Mouse (Mus musculus): ENCODE data around the gene Cnnm2. TPM values are rescaled to one million over a fixed set of nuclear protein-coding genes. Genes with fewer than 3 reads are reported as not detected.

The Cnnm2 gene
- polyA plus RNA-seq, 1 experiment from 2014 or later = 3.8 TPM

- H3K27ac ChIP-seq (ENCODE audit: low read length) = no peak overlapping the region
- no peaks in the 10 kb centered on the region for H3K36me3 ChIP-seq (ENCODE audit: control insufficient read depth, insufficient read depth)
- no peaks in the 10 kb centered on the region for H3K4me1 ChIP-seq (replicated peaks; ENCODE audit: control insufficient read depth, insufficient read depth, low read length)
- WGBS = 85% methylated on average over 7 of the region's 7 CpGs
- no peak overlapping the region for H3K4me3 ChIP-seq (replicated peaks; ENCODE audit: low read length)
- no peaks in the 10 kb centered on the region for H3K27me3 ChIP-seq (replicated peaks; ENCODE audit: control insufficient read depth, insufficient read depth, low read length)
- no peaks in the 10 kb centered on the region for H3K9me3 ChIP-seq (ENCODE audit: control insufficient read depth, low read length)
- H3K4me2 ChIP-seq (ENCODE audit: low read length) = no peak overlapping the region
- ATAC-seq = no peak
- no peak overlapping the region for H3K9ac ChIP-seq (replicated peaks; ENCODE audit: low read depth, low read length)
These were observed 84.7 kb downstream of the Cnnm2 start for GRCm38 (mm10) chr19:46846056-46846455.

DNA sequence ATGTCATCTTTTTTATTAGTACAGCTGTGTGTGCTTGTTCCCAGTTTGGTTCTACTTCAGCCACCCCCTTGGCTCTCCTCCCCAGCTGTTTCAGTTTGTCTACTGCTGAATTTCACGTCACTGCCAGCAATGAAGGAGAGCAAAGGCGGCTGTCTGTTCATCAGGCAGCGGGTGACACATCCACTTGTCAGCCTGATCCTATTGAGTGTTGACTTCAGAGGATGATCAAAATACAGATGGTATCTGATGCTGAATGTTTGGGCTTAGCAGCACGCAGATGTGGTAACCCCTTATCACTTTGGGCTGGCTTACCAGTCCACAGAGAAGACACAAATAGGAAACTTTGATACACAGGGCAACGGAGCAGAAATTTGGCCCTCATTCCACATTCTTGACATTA is 85.1 kb downstream of the Cnnm2 start:
- ATAC-seq = no peak
- 82% methylated on average over 5 of the region's 5 CpGs for WGBS
- H3K9ac ChIP-seq (replicated peaks; ENCODE audit: low read depth, low read length) = no peak overlapping the region
- no peaks in the 10 kb centered on the region for H3K36me3 ChIP-seq (ENCODE audit: control insufficient read depth, insufficient read depth)
- no peak overlapping the region for H3K4me3 ChIP-seq (replicated peaks; ENCODE audit: low read length)
- no peaks in the 10 kb centered on the region for H3K4me1 ChIP-seq (replicated peaks; ENCODE audit: control insufficient read depth, insufficient read depth, low read length)
- no peaks in the 10 kb centered on the region for H3K9me3 ChIP-seq (ENCODE audit: control insufficient read depth, low read length)
- no peak overlapping the region for H3K27ac ChIP-seq (ENCODE audit: low read length)
- H3K4me2 ChIP-seq (ENCODE audit: low read length) = no peak overlapping the region
- H3K27me3 ChIP-seq (replicated peaks; ENCODE audit: control insufficient read depth, insufficient read depth, low read length) = no peaks in the 10 kb centered on the region

GRCm38 (mm10) chr19:46848381-46849268 is 87.2 kb downstream of the Cnnm2 start:
- Histone ChIP-seq H3K4me3 (replicated peaks; ENCODE audit: low read length) (no peak overlapping the region), H3K9me3 (ENCODE audit: control insufficient read depth, low read length) (no peaks in the 10 kb centered on the region), H3K27ac (ENCODE audit: low read length) (no peak overlapping the region), H3K27me3 (replicated peaks; ENCODE audit: control insufficient read depth, insufficient read depth, low read length) (no peaks in the 10 kb centered on the region), H3K4me2 (ENCODE audit: low read length) (no peak overlapping the region), H3K9ac (replicated peaks; ENCODE audit: low read depth, low read length) (no peak overlapping the region), H3K36me3 (ENCODE audit: control insufficient read depth, insufficient read depth) (no peaks in the 10 kb centered on the region), H3K4me1 (replicated peaks; ENCODE audit: control insufficient read depth, insufficient read depth, low read length) (no peaks in the 10 kb centered on the region)
- no peak for ATAC-seq
- WGBS = 46% methylated on average over 14 of the region's 14 CpGs

- no peaks in the 10 kb centered on the region for H3K27me3 ChIP-seq (replicated peaks; ENCODE audit: control insufficient read depth, insufficient read depth, low read length)
- 83% methylated on average over 9 of the region's 9 CpGs for WGBS
- no peak overlapping the region for H3K9ac ChIP-seq (replicated peaks; ENCODE audit: low read depth, low read length)
- H3K4me3 ChIP-seq (replicated peaks; ENCODE audit: low read length) = no peak overlapping the region
- H3K27ac ChIP-seq (ENCODE audit: low read length) = no peak overlapping the region
- no peaks in the 10 kb centered on the region for H3K4me1 ChIP-seq (replicated peaks; ENCODE audit: control insufficient read depth, insufficient read depth, low read length)
- H3K9me3 ChIP-seq (ENCODE audit: control insufficient read depth, low read length) = no peaks in the 10 kb centered on the region
- H3K4me2 ChIP-seq (ENCODE audit: low read length) = no peak overlapping the region
- no peaks in the 10 kb centered on the region for H3K36me3 ChIP-seq (ENCODE audit: control insufficient read depth, insufficient read depth)
- no peak for ATAC-seq
These were observed 88.1 kb downstream of the Cnnm2 start for GRCm38 (mm10) chr19:46849443-46849997.

DNA sequence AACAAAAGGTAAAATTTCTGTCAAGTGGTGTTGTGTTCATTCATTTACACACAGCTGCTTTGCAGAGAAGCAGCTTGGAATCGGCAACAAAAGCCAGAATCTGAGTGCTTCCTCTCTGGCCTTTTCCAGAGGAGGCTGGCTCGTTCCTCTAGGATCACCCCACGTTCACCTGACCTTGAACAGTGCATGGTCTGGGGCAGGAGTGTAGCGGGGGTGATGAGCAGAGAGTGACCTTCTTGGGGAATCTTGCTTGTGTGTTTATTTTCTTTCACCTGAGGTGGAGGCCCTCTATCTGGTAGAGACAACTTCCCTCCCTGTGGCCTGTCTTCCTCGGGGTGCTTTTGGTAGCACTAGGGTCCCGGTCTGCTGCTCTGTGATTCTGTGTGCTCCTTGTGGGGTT is 94.8 kb downstream of the Cnnm2 start:
- peaks cover 9% of the 10 kb centered on the region; the same call in 1 of the 2 replicates for H3K4me1 ChIP-seq (replicated peaks; ENCODE audit: control insufficient read depth, insufficient read depth, low read length)
- no peaks in the 10 kb centered on the region for H3K9me3 ChIP-seq (ENCODE audit: control insufficient read depth, low read length)
- H3K4me3 ChIP-seq (replicated peaks; ENCODE audit: low read length) = no peak overlapping the region
- no peaks in the 10 kb centered on the region for H3K27me3 ChIP-seq (replicated peaks; ENCODE audit: control insufficient read depth, insufficient read depth, low read length)
- no peak overlapping the region for H3K4me2 ChIP-seq (ENCODE audit: low read length)
- peak overlapping the region; percentile 30; the same call in 1 of the 2 replicates for H3K27ac ChIP-seq (ENCODE audit: low read length)
- no peak overlapping the region for H3K9ac ChIP-seq (replicated peaks; ENCODE audit: low read depth, low read length)
- WGBS = 71% methylated on average over 6 of the region's 6 CpGs
- H3K36me3 ChIP-seq (ENCODE audit: control insufficient read depth, insufficient read depth) = no peaks in the 10 kb centered on the region
- ATAC-seq = no peak

DNA sequence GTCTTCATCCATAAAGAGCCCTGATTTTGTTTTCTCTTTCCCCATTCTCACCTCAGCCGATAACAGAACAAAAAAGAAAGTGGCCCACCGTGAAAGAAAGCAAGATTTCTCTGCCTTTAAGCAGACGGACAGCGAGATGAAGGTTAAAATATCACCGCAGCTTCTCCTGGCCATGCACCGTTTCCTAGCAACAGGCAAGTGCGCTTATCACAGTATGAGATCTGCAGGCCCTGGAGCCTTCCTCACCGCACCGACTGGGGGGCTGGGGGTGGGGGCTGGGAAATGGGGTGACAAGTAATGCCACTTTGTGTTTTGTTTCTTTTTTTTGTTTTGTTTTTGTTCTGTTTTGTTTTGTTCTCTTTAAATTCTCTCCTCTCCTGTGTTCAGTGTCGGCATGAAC is 95.4 kb downstream of the Cnnm2 start:
- no peak for ATAC-seq
- H3K9ac ChIP-seq (replicated peaks; ENCODE audit: low read depth, low read length) = no peak overlapping the region
- H3K27ac ChIP-seq (ENCODE audit: low read length) = no peak overlapping the region
- no peak overlapping the region for H3K4me2 ChIP-seq (ENCODE audit: low read length)
- 18% methylated on average over 10 of the region's 10 CpGs for WGBS
- no peaks in the 10 kb centered on the region for H3K36me3 ChIP-seq (ENCODE audit: control insufficient read depth, insufficient read depth)
- H3K4me3 ChIP-seq (replicated peaks; ENCODE audit: low read length) = no peak overlapping the region
- no peaks in the 10 kb centered on the region for H3K27me3 ChIP-seq (replicated peaks; ENCODE audit: control insufficient read depth, insufficient read depth, low read length)
- H3K4me1 ChIP-seq (replicated peaks; ENCODE audit: control insufficient read depth, insufficient read depth, low read length) = peaks cover 9% of the 10 kb centered on the region; the same call in 1 of the 2 replicates
- H3K9me3 ChIP-seq (ENCODE audit: control insufficient read depth, low read length) = no peaks in the 10 kb centered on the region

- ATAC-seq = no peak
- no peak overlapping the region for H3K9ac ChIP-seq (replicated peaks; ENCODE audit: low read depth, low read length)
- peaks cover 9% of the 10 kb centered on the region; the same call in 1 of the 2 replicates for H3K4me1 ChIP-seq (replicated peaks; ENCODE audit: control insufficient read depth, insufficient read depth, low read length)
- no peak overlapping the region for H3K4me2 ChIP-seq (ENCODE audit: low read length)
- H3K27me3 ChIP-seq (replicated peaks; ENCODE audit: control insufficient read depth, insufficient read depth, low read length) = no peaks in the 10 kb centered on the region
- H3K36me3 ChIP-seq (ENCODE audit: control insufficient read depth, insufficient read depth) = no peaks in the 10 kb centered on the region
- no peak overlapping the region for H3K27ac ChIP-seq (ENCODE audit: low read length)
- 67% methylated on average over 9 of the region's 9 CpGs for WGBS
- no peak overlapping the region for H3K4me3 ChIP-seq (replicated peaks; ENCODE audit: low read length)
- H3K9me3 ChIP-seq (ENCODE audit: control insufficient read depth, low read length) = no peaks in the 10 kb centered on the region
These were observed 96.0 kb downstream of the Cnnm2 start for GRCm38 (mm10) chr19:46857277-46857989.

GRCm38 (mm10) chr19:46858200-46858599 is 96.8 kb downstream of the Cnnm2 start:
- Histone ChIP-seq H3K27me3 (replicated peaks; ENCODE audit: control insufficient read depth, insufficient read depth, low read length) (no peaks in the 10 kb centered on the region), H3K4me3 (replicated peaks; ENCODE audit: low read length) (no peak overlapping the region), H3K36me3 (ENCODE audit: control insufficient read depth, insufficient read depth) (no peaks in the 10 kb centered on the region), H3K4me1 (replicated peaks; ENCODE audit: control insufficient read depth, insufficient read depth, low read length) (peaks cover 9% of the 10 kb centered on the region; the same call in 1 of the 2 replicates), H3K9me3 (ENCODE audit: control insufficient read depth, low read length) (no peaks in the 10 kb centered on the region), H3K27ac (ENCODE audit: low read length) (no peak overlapping the region), H3K4me2 (ENCODE audit: low read length) (no peak overlapping the region), H3K9ac (replicated peaks; ENCODE audit: low read depth, low read length) (no peak overlapping the region)
- no peak for ATAC-seq
- WGBS = 84% methylated on average over 7 of the region's 7 CpGs

GRCm38 (mm10) chr19:46862556-46862955 is 101.2 kb downstream of the Cnnm2 start:
- Histone ChIP-seq H3K36me3 (ENCODE audit: control insufficient read depth, insufficient read depth) (no peaks in the 10 kb centered on the region), H3K9ac (replicated peaks; ENCODE audit: low read depth, low read length) (no peak overlapping the region), H3K4me2 (ENCODE audit: low read length) (no peak overlapping the region), H3K9me3 (ENCODE audit: control insufficient read depth, low read length) (no peaks in the 10 kb centered on the region), H3K4me3 (replicated peaks; ENCODE audit: low read length) (no peak overlapping the region), H3K27ac (ENCODE audit: low read length) (no peak overlapping the region), H3K4me1 (replicated peaks; ENCODE audit: control insufficient read depth, insufficient read depth, low read length) (no peaks in the 10 kb centered on the region), H3K27me3 (replicated peaks; ENCODE audit: control insufficient read depth, insufficient read depth, low read length) (no peaks in the 10 kb centered on the region)
- 69% methylated on average over 3 of the region's 3 CpGs for WGBS
- ATAC-seq = no peak
